Mouse (Mus musculus): Measurements from ENCODE around the gene Pld3. TPM values are rescaled to one million over a fixed set of nuclear protein-coding genes. Genes with fewer than 3 reads are reported as not detected.

The Pld3 gene
- polyA plus RNA-seq, 1 experiment from 2014 or later: 111 TPM

Other genes with a start within 250 kb of the Pld3 start
- gene Ltbp4, start 215.5 kb downstream of the Pld3 start, polyA plus RNA-seq (2014; fragmentation: Nextera tagmentation; extraction: Ambion mirVana): 74.2 and 74.8 TPM in 2 replicates
- gene Shkbp1, start 197.2 kb downstream of the Pld3 start, polyA plus RNA-seq (2014; fragmentation: Nextera tagmentation; extraction: Ambion mirVana): 26.5 and 30.3 TPM in 2 replicates
- not detected in 2 replicates for gene Gm20479, start 195.8 kb downstream of the Pld3 start, polyA plus RNA-seq (2014; fragmentation: Nextera tagmentation; extraction: Ambion mirVana)
- gene Sptbn4, start 105.5 kb downstream of the Pld3 start, polyA plus RNA-seq (2014; fragmentation: Nextera tagmentation; extraction: Ambion mirVana): 0.39 and 0.40 TPM in 2 replicates
- gene Blvrb, start 105.2 kb downstream of the Pld3 start, polyA plus RNA-seq (2014; fragmentation: Nextera tagmentation; extraction: Ambion mirVana): 67.3 and 75.2 TPM in 2 replicates
- gene Sertad3, start 79.5 kb downstream of the Pld3 start, polyA plus RNA-seq (2014; fragmentation: Nextera tagmentation; extraction: Ambion mirVana): 31.3 and 31.9 TPM in 2 replicates
- 32.6 and 34.7 TPM in 2 replicates for gene Sertad1, start 66.3 kb downstream of the Pld3 start, polyA plus RNA-seq (2014; fragmentation: Nextera tagmentation; extraction: Ambion mirVana)
- 2.5 and 2.9 TPM in 2 replicates for gene Prx, start 53.9 kb downstream of the Pld3 start, polyA plus RNA-seq (2014; fragmentation: Nextera tagmentation; extraction: Ambion mirVana)
- gene Hipk4, start 30.0 kb downstream of the Pld3 start, polyA plus RNA-seq (2014; fragmentation: Nextera tagmentation; extraction: Ambion mirVana): 0.54 and 0.93 TPM in 2 replicates
- 28.7 and 32.7 TPM in 2 replicates for gene 2310022A10Rik, start within 50 bp of the Pld3 start, polyA plus RNA-seq (2014; fragmentation: Nextera tagmentation; extraction: Ambion mirVana)
- gene Akt2, start 38.3 kb upstream of the Pld3 start, polyA plus RNA-seq (2014; fragmentation: Nextera tagmentation; extraction: Ambion mirVana): 114 and 123 TPM in 2 replicates
- 3.8 and 4.6 TPM in 2 replicates for gene Ttc9b, start 100.7 kb upstream of the Pld3 start, polyA plus RNA-seq (2014; fragmentation: Nextera tagmentation; extraction: Ambion mirVana)
- 7.2 and 8.0 TPM in 2 replicates for gene Map3k10, start 121.4 kb upstream of the Pld3 start, polyA plus RNA-seq (2014; fragmentation: Nextera tagmentation; extraction: Ambion mirVana)
- gene Zfp607b, start 136.1 kb upstream of the Pld3 start, polyA plus RNA-seq (2014; fragmentation: Nextera tagmentation; extraction: Ambion mirVana): 3.2 and 3.4 TPM in 2 replicates
- 30.4 and 33.5 TPM in 2 replicates for gene Zfp60, start 178.2 kb upstream of the Pld3 start, polyA plus RNA-seq (2014; fragmentation: Nextera tagmentation; extraction: Ambion mirVana)

All from embryonic facial prominence, embryonic 14.5 days (tissue).